Mouse (Mus musculus): ENCODE data around the gene Wbp11. TPM values are rescaled to one million over a fixed set of nuclear protein-coding genes. Genes with fewer than 3 reads are reported as not detected.

The Wbp11 gene
- polyA plus RNA-seq, 1 experiment from 2014 or later: 115 TPM

GRCm38 (mm10) chr6:136854361-136854781 is 26.3 kb upstream of the Wbp11 start:
- Histone ChIP-seq H3K9me3 (no peaks in the 10 kb centered on the region), H3K36me3 (no peaks in the 10 kb centered on the region), H3K9ac (no peak overlapping the region), H3K4me3 (no peak overlapping the region), H3K27ac (no peak overlapping the region), H3K27me3 (replicated peaks) (no peaks in the 10 kb centered on the region), H3K4me2 (replicated peaks) (no peak overlapping the region), H3K4me1 (peaks cover 9% of the 10 kb centered on the region)
- no peak for ATAC-seq (ENCODE audit: low FRiP score, low read depth)
- 91% methylated on average over 11 of the region's 11 CpGs for WGBS

GRCm38 (mm10) chr6:136852762-136853161 is 24.7 kb upstream of the Wbp11 start:
- H3K27ac ChIP-seq: no peak overlapping the region
- H3K9ac ChIP-seq: no peak overlapping the region
- H3K27me3 ChIP-seq (replicated peaks): no peaks in the 10 kb centered on the region
- no peak overlapping the region for H3K4me2 ChIP-seq (replicated peaks)
- no peaks in the 10 kb centered on the region for H3K36me3 ChIP-seq
- H3K4me1 ChIP-seq: peaks cover 9% of the 10 kb centered on the region
- no peak overlapping the region for H3K4me3 ChIP-seq
- no peaks in the 10 kb centered on the region for H3K9me3 ChIP-seq
- ATAC-seq (ENCODE audit: low FRiP score, low read depth): no peak
- WGBS: 55% methylated on average over 3 of the region's 3 CpGs

DNA sequence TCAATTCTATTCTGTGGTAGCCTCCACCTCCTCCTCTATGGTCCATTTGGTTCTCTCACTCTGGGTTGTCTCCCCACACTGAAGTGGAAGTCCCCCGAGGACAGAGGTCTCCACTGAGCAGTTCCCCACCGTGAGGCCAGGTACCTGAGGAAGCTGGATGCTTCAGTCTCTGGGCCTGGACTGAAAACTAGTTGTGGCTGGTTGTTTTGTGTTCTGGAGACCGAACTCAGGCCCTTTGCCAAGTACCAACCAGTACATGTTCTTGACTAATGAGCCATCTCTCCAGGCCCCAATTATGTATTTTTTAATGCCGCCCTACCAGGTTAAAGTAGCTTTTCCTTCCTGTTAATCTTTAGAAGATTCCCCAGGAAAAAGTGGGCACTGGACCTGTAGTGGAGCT is 24.3 kb upstream of the Wbp11 start:
- Histone ChIP-seq H3K4me1 (peaks cover 5% of the 10 kb centered on the region; the same call in 1 of the 2 replicates), H3K36me3 (no peaks in the 10 kb centered on the region), H3K4me2 (replicated peaks) (no peak overlapping the region), H3K27ac (no peak overlapping the region), H3K9me3 (no peaks in the 10 kb centered on the region), H3K4me3 (no peak overlapping the region), H3K27me3 (replicated peaks) (no peaks in the 10 kb centered on the region), H3K9ac (no peak overlapping the region)
- no peak for ATAC-seq (ENCODE audit: low FRiP score, low read depth)
- WGBS: 86% methylated on average over 4 of the region's 4 CpGs

GRCm38 (mm10) chr6:136850267-136850666 is 22.2 kb upstream of the Wbp11 start:
- Histone ChIP-seq H3K27ac (no peak overlapping the region), H3K4me3 (no peak overlapping the region), H3K36me3 (no peaks in the 10 kb centered on the region), H3K9ac (no peak overlapping the region), H3K9me3 (no peaks in the 10 kb centered on the region), H3K27me3 (replicated peaks) (no peaks in the 10 kb centered on the region), H3K4me2 (replicated peaks) (no peak overlapping the region), H3K4me1 (peaks cover 4% of the 10 kb centered on the region; the same call in 1 of the 2 replicates)
- 80% methylated on average over 6 of the region's 6 CpGs for WGBS
- no peak for ATAC-seq (ENCODE audit: low FRiP score, low read depth)

DNA sequence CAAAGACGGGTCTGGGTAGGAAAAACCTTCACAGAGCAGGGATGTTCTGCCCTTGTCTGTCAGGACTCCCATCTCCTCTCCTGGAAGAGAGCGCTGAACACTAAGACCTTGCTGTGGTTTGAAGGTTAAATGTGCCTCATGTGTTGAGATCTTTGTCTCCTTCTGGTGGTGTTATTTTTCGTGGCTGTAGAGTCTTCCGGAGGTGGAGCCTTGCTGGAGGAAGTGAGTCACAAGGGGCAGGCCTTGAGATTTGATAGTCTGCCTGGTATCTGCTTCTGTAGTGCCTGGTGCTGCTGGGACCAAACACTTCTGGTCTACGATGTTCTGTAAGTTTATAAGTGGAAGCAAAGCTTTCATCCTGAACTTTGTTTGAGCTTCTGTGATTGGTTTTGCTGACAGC is 20.9 kb upstream of the Wbp11 start:
- no peak overlapping the region for H3K27ac ChIP-seq
- no peak for ATAC-seq (ENCODE audit: low FRiP score, low read depth)
- peaks cover 4% of the 10 kb centered on the region; the same call in 1 of the 2 replicates for H3K4me1 ChIP-seq
- H3K36me3 ChIP-seq: no peaks in the 10 kb centered on the region
- 88% methylated on average over 5 of the region's 5 CpGs for WGBS
- no peaks in the 10 kb centered on the region for H3K9me3 ChIP-seq
- H3K4me2 ChIP-seq (replicated peaks): no peak overlapping the region
- no peaks in the 10 kb centered on the region for H3K27me3 ChIP-seq (replicated peaks)
- no peak overlapping the region for H3K9ac ChIP-seq
- no peak overlapping the region for H3K4me3 ChIP-seq

DNA sequence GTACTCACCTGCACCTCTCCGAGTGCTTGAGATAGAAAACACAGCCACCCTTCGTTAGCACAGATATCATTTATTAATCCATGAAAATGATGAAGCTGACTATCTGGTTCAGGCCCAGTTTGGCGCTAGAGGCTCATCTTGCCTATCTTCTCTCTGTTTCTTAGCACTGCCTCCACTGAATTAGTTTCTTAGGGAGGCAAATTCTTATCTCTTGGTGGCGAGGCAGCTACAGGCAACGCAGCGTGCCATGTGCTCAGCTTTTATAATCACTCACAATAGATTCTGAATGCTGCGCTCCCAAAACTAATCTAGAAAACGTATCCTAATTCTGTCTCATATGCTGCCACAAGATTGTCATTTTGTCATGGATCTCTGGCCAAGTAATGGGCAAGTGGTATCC is 20.4 kb upstream of the Wbp11 start:
- WGBS: 90% methylated on average over 8 of the region's 8 CpGs
- H3K27me3 ChIP-seq (replicated peaks): no peaks in the 10 kb centered on the region
- no peak overlapping the region for H3K4me2 ChIP-seq (replicated peaks)
- H3K9me3 ChIP-seq: no peaks in the 10 kb centered on the region
- no peak overlapping the region for H3K4me3 ChIP-seq
- no peak overlapping the region for H3K9ac ChIP-seq
- peaks cover 4% of the 10 kb centered on the region; the same call in 1 of the 2 replicates for H3K4me1 ChIP-seq
- no peak overlapping the region for H3K27ac ChIP-seq
- H3K36me3 ChIP-seq: no peaks in the 10 kb centered on the region
- no peak for ATAC-seq (ENCODE audit: low FRiP score, low read depth)

DNA sequence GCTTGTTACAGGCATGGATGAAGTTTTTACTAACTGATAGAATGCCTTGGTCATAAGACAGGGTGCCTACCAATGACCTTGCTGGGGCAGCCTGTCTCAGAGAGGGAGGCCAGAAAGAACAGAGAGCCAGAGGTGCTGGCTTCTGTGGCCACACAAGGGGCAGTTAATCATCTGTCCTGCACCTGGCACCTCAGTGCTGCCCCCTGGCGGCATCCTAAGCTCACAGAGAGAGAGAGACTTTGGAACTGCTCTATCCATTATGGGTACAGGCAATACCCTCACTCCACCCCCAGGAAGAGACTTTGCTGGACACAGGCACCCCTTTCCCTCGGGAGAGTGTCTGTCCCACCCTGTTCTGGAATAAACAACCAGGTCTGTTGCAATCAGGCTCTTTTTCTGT is 19.8 kb upstream of the Wbp11 start:
- 24% methylated on average over 2 of the region's 2 CpGs for WGBS
- H3K27ac ChIP-seq: no peak overlapping the region
- no peak for ATAC-seq (ENCODE audit: low FRiP score, low read depth)
- no peak overlapping the region for H3K4me3 ChIP-seq
- H3K4me1 ChIP-seq: peaks cover 3% of the 10 kb centered on the region; the same call in 1 of the 2 replicates
- no peaks in the 10 kb centered on the region for H3K9me3 ChIP-seq
- H3K36me3 ChIP-seq: no peaks in the 10 kb centered on the region
- H3K4me2 ChIP-seq (replicated peaks): no peak overlapping the region
- no peaks in the 10 kb centered on the region for H3K27me3 ChIP-seq (replicated peaks)
- no peak overlapping the region for H3K9ac ChIP-seq

- Histone ChIP-seq H3K27ac (no peak overlapping the region), H3K36me3 (no peaks in the 10 kb centered on the region), H3K4me2 (replicated peaks) (no peak overlapping the region), H3K4me1 (no peaks in the 10 kb centered on the region), H3K9ac (no peak overlapping the region), H3K4me3 (no peak overlapping the region), H3K9me3 (no peaks in the 10 kb centered on the region), H3K27me3 (replicated peaks) (no peaks in the 10 kb centered on the region)
- 92% methylated on average over 3 of the region's 3 CpGs for WGBS
- no peak for ATAC-seq (ENCODE audit: low FRiP score, low read depth)
Observed at GRCm38 (mm10) chr6:136847267-136847666, 19.2 kb upstream of the Wbp11 start.

GRCm38 (mm10) chr6:136845706-136846480 is 17.9 kb upstream of the Wbp11 start:
- no peaks in the 10 kb centered on the region for H3K4me1 ChIP-seq
- no peak overlapping the region for H3K27ac ChIP-seq
- no peak overlapping the region for H3K9ac ChIP-seq
- no peak overlapping the region for H3K4me2 ChIP-seq (replicated peaks)
- ATAC-seq (ENCODE audit: low FRiP score, low read depth): no peak
- H3K9me3 ChIP-seq: no peaks in the 10 kb centered on the region
- H3K36me3 ChIP-seq: no peaks in the 10 kb centered on the region
- WGBS: 75% methylated on average over 5 of the region's 5 CpGs
- no peak overlapping the region for H3K4me3 ChIP-seq
- no peaks in the 10 kb centered on the region for H3K27me3 ChIP-seq (replicated peaks)

GRCm38 (mm10) chr6:136844903-136845302 is 16.9 kb upstream of the Wbp11 start:
- no peaks in the 10 kb centered on the region for H3K36me3 ChIP-seq
- H3K9ac ChIP-seq: no peak overlapping the region
- no peak overlapping the region for H3K4me3 ChIP-seq
- no peak overlapping the region for H3K27ac ChIP-seq
- H3K4me2 ChIP-seq (replicated peaks): no peak overlapping the region
- H3K4me1 ChIP-seq: no peaks in the 10 kb centered on the region
- no peaks in the 10 kb centered on the region for H3K27me3 ChIP-seq (replicated peaks)
- H3K9me3 ChIP-seq: no peaks in the 10 kb centered on the region
- WGBS: 50% methylated on average over 2 of the region's 2 CpGs
- ATAC-seq (ENCODE audit: low FRiP score, low read depth): no peak

DNA sequence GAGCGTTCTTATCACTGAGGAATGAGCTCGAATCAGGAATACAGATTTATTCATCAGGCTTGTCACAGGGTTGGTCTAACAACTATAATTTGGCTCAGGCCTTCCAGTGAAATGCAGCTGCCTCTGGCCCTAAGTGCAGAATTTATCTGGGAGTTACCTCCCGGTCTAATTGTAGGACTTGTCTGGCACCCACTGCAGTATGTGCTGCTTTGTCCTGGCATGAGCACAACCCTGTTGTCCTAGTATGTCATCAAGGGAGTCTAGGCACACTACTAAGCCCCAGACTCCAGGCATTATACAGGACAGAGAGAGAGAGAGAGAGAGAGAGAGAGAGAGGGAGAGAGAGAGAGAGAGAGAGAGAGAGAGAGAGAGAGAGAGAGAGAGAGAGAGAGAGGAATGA is 9.3 kb upstream of the Wbp11 start:
- no peaks in the 10 kb centered on the region for H3K9me3 ChIP-seq
- 84% methylated on average over 3 of the region's 3 CpGs for WGBS
- no peaks in the 10 kb centered on the region for H3K36me3 ChIP-seq
- H3K4me1 ChIP-seq: no peaks in the 10 kb centered on the region
- no peaks in the 10 kb centered on the region for H3K27me3 ChIP-seq (replicated peaks)
- H3K9ac ChIP-seq: no peak overlapping the region
- H3K4me2 ChIP-seq (replicated peaks): no peak overlapping the region
- H3K4me3 ChIP-seq: no peak overlapping the region
- ATAC-seq (ENCODE audit: low FRiP score, low read depth): no peak
- H3K27ac ChIP-seq: no peak overlapping the region

- H3K4me2 ChIP-seq (replicated peaks): no peak within 1 kb of the TSS
- H3K9ac ChIP-seq: no peak within 1 kb of the TSS
Observed at GRCm38 (mm10) chr6:136835352-136835751, 7.3 kb upstream of the Wbp11 start, which contains the start of gene Smco3. Gene Smco3 (minus strand): TSS chr6:136835452.

GRCm38 (mm10) chr6:136831712-136832111 is 3.7 kb upstream of the Wbp11 start:
- Histone ChIP-seq H3K27me3 (replicated peaks) (no peaks in the 10 kb centered on the region), H3K9me3 (no peaks in the 10 kb centered on the region), H3K27ac (no peak overlapping the region), H3K4me1 (peaks cover 5% of the 10 kb centered on the region; the same call in 1 of the 2 replicates), H3K4me3 (no peak overlapping the region), H3K36me3 (no peaks in the 10 kb centered on the region), H3K9ac (no peak overlapping the region), H3K4me2 (replicated peaks) (no peak overlapping the region)
- no peak for ATAC-seq (ENCODE audit: low FRiP score, low read depth)
- WGBS: 81% methylated on average over 5 of the region's 5 CpGs

More at GRCm38 (mm10) chr6:136835352-136835751, 7.3 kb upstream of the Wbp11 start, which contains the start of gene Smco3:
- Histone ChIP-seq H3K27me3 (replicated peaks) (no peaks in the 10 kb centered on the region), H3K9me3 (no peaks in the 10 kb centered on the region), H3K4me3 (no peak within 1 kb of the TSS), H3K27ac (no peak within 1 kb of the TSS), H3K36me3 (no peaks in the 10 kb centered on the region), H3K4me1 (no peaks in the 10 kb centered on the region)
- ATAC-seq (ENCODE audit: low FRiP score, low read depth): no peak
- WGBS: 60% methylated on average over 4 of the region's 4 CpGs
